Mouse (Mus musculus): ENCODE measurements around the gene Mab21l2.
A peak's percentile ranks its signal among the peaks of the same experiment; 100 is the strongest.

The Mab21l2 gene

DNA sequence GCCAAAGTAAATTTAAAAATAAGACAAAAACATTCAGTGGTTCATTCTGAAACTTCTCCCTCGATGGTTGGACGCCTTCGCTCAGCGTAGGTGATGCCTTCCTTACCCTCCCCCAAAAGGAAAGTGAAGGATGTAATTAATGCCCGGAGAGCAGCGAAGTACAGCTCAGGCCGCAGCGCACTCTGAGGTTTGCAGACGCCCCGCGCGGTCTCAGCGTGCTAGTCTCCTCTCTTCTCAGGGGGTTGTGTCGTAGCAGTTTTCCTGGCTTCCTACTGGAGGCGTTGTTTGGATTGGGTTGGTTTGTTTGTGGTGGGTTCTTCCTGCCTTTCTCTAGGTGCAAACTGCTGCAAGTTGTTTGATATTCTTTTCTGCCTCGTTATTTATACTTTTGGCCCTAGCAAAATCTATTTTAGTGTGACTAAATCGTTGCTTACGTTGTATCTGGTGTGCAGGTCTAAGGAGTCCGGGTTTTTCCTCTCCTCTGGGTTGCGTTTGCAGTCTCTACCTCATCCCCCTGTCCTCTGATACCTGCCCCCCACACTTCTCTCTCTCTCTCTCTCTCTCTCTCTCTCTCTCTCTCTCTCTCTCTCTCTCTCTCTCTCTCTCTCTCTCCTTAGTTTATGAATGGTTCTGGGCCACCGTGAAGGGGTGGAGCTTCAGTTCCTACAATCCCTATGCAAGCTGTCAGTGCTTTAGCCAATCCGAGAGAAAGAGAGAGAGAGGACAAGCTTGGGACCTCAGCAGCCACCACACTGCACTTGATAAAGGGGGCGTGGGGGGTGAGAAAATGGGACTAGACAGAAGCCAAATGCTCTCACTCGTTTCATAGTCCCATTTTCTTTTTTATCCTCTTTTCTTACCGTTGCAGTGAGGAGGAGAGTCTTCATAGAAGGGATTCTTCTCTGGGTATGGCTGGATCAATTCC lies at the start of gene Mab21l2:
Gene Mab21l2 (minus strand): TSS at position 539 of the 925 bp plus-strand sequence.
- no peak for DNase-seq (ENCODE audit: extremely low spot score, low read depth, low spot score)

DNA sequence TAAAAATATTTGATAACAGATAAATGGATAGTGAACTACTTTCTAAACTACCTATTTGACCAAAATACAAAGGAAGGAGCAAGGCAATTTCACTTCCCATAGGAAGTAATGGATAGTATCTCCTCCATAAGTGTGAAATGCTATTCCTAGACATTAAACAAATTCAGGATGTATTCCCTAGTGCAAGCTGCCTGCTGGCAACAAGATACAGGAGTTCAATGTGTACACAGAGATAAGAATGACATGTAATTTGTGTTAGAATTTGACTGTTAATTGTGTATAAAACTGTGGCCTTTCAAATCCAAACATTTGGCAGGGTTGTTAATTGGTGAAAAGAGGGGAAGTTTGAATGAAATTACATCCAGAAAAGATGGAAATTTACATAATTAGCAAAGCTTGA lies 26.9 kb upstream of the Mab21l2 start:
- no peak for DNase-seq (ENCODE audit: extremely low spot score, low read depth, low spot score)

DNA sequence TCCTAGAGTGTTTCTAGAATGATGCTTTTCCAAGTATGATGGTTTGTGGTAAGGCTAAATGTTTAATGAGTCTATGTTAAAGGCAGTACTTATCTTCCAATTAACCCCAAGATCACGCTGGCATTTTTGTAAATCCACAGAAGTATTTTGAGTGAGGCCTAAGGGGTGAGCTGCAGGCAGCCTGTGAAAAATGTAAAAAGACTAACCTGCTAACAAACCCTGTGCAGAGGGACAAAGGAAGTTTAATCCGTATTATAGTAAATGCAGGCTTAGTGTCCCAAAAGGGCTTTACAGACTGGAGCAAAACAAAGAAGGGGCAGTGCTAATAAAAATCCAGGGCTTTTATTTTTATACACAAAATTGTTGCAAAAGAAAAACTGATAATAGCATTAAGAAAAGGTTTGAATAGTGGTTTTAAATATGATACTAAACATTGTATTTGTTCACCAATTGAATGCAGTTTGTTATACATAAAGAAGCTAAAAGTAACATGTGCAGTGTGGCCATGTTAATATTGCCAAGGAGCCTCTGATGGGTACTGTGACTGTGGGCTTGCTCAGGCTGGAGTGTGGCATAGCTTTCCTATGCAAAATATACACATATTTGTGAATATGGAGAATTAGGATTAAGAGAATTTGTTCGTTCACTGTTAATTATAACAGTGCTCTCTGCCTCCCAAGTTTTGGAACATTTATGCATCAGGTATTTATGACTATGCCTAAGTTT lies 24.3 kb upstream of the Mab21l2 start:
- no peak for DNase-seq (ENCODE audit: extremely low spot score, low read depth, low spot score)

DNA sequence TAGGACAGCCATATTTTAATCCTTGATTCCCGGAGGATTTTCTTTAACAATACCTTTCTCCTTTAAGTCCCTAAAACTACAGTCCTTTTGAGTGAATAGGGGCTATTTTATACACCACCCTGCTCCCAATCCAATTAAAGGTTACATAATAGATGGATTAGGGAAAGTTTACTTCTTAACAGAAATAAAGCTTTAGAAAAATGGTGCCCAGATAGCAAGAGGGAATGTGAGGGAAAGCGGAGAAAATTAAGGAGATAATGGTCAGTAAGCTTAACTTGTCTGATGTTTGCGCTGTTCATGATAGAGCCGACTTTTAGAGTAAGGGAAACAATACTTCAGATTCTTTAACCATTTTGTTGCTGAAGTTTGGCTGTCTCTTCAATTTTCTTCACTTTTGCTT lies 23.1 kb upstream of the Mab21l2 start:
- no peak for DNase-seq (ENCODE audit: extremely low spot score, low read depth, low spot score)

DNA sequence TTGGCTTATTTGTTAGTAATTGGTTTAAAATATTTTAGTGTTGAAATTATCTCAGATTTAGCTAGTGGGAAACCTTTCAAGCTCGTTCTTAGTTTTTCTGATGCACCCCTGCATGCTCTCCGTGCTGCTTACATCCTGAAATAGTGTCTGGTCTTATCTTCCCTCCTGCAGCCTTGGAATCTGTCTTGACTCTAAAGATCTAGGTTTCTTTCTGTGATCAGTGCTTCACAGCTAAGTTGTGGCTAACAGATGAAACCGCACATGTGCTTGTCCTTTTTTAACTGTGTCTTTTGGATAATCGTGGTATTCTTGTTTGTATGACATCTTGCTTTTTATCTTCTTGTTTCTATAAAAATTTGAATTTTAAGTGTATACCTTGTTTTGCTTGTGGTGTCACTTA lies 18.9 kb upstream of the Mab21l2 start:
- no peak for DNase-seq (ENCODE audit: extremely low spot score, low read depth, low spot score)

DNA sequence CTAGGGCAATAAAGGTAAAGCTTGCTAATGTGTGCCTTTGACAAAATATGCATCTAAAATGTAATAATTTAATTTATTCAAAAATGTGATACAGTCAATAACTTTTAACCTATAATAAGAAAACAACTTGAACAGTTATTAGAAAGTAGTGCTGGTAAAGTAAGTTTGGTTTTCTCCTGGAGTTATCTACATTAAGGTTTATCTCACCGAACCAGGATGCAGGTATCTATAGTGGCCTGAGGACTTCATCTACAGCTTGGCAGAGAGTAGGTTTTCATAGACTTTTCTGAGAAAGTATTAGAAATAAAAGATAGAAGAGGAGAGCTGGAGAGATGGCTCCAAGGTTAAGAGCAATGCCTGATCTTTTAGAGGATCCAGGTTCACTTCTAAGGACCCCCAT lies 13.0 kb upstream of the Mab21l2 start:
- DNase-seq (ENCODE audit: extremely low spot score, low read depth, low spot score), result no peak

DNA sequence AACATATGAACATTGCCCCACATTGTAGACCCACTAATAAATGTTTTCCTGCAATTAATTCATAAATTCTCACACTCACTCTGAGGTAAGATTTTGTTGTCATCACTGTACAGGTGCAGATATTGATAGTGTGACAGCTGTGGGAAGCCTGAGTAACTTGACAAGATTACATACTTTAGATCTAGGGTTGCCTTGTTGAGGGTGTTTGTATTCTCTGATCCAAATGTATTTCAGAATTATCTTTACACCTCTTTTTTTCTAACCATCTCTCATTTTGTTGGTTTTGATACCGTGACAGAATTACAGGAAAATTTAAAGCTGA lies 12.6 kb upstream of the Mab21l2 start:
- DNase-seq (ENCODE audit: extremely low spot score, low read depth, low spot score), result no peak

DNA sequence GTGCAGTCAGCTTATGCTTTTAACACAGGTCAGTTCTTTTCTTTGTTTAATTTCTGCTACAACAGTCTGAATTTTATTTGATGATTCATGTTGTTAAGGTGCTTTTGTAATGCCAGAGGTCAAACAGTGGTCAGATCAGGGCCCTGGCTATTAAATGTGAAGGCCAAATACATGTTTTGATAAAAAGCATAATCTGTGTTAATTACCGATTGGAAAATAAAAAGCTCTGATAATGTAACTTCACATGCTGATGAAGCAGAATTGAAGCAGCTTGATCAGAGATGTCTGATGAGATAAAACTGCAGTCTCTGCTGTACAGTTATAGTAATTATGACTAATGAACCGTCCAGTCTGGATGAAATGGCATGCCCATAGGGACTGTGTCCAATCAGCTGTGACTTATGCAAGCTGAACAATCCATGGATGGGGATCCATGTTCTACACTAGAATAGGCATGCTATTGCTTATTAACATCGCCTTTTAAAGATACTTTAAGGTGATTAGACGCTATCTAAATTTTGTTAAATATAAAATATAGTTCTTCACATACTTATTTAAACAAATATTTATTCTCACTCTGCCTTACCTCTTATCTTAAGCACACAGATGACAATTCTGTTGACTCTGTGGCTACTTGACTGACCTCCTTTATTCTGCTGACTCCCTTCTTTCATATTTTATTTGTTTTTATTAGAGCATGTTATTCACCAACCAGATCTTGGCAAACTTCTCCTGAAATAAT lies 12.0 kb upstream of the Mab21l2 start:
- no peak for DNase-seq (ENCODE audit: extremely low spot score, low read depth, low spot score)

DNA sequence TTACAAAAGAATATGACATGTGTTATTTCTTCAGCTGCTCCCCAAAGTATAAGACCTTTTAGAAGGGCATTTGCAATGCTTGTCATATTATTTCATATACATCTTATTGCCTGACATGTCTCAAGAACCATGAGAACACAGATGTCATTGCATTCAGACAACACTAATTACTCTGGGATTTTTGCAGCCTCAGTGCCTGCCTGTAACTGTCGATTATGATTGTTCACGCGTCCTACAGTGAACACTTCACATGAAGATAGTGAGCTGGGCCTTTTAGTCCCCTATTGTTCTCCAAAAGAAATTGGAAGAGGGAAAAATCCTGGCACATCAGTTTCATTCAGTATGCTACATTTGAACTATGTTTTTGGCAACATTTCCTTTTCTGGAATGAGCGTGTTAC lies 11.2 kb upstream of the Mab21l2 start:
- DNase-seq (ENCODE audit: extremely low spot score, low read depth, low spot score), result no peak

DNA sequence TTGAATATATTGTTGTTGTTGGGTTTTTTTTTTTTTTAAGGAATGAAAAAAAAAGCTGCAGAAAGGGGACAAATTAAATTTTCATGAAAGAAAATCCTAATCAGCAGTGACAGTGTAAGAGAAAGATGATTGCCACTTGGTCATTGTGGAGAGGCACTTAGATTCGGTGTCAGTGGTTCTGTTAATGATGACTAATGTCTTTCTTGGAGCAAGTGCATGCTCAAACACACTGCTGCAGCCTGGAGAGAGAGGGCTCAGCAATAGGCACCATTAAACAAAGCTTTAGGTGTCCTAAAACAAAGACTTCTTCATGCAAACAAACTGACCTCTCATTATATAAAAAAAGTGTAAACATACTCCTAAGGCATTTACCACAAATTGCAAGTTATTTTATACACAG lies 10.5 kb upstream of the Mab21l2 start:
- no peak for DNase-seq (ENCODE audit: extremely low spot score, low read depth, low spot score)

DNA sequence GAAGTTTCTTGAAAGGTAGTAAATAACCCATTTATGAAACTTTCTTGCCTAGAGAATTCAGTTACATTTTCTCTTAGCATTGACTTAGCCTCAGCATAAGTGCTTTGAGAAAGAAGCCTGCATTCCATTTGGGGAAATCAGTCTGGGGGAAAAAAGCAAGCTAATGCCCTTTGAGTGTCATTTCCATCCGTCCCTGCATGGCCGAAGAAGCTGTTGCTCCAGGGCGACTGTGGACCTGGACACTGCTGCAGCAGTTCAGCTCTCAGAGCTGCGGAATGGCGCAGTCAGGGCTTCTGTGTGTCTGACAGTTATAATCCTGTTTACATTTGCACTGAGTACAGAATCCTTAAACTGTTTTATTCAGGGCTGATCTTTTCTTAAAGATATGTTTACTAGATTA lies 3.7 kb upstream of the Mab21l2 start:
- no peak for DNase-seq (ENCODE audit: extremely low spot score, low read depth, low spot score)

DNA sequence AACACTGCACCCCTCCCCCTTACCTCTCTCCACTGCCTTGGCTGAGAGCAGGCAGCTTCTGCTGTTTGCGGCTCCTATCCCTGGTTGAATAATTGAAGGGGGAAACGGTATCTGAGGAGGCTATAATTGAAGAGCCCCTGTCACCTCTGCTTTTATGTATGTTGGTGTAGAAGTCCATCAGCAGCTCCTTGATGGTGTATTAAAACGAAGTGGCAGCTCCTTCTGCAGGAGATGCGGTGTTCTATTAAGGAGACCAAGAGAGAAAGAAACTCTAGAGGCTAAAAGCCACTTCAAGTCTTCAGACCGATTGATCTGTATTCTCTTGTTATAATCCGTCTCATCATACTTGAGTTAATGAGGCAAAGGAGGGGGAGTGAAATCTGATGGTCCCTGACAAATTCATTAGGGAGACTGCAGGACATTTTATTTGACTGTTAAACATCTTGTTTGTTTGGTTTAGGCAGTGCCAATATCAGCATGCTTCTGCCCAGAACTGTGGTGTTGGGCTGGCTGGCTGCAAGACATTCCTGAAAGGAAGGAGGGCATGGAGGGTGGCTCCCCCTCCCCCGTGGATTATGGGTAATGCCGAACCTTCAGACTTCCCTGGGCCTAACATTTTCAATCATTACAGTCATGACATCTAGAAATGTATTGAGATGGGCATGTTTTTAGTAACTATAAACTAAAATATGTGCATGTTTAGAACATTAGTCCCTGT lies 2.7 kb upstream of the Mab21l2 start:
- DNase-seq (ENCODE audit: extremely low spot score, low read depth, low spot score), result no peak

DNA sequence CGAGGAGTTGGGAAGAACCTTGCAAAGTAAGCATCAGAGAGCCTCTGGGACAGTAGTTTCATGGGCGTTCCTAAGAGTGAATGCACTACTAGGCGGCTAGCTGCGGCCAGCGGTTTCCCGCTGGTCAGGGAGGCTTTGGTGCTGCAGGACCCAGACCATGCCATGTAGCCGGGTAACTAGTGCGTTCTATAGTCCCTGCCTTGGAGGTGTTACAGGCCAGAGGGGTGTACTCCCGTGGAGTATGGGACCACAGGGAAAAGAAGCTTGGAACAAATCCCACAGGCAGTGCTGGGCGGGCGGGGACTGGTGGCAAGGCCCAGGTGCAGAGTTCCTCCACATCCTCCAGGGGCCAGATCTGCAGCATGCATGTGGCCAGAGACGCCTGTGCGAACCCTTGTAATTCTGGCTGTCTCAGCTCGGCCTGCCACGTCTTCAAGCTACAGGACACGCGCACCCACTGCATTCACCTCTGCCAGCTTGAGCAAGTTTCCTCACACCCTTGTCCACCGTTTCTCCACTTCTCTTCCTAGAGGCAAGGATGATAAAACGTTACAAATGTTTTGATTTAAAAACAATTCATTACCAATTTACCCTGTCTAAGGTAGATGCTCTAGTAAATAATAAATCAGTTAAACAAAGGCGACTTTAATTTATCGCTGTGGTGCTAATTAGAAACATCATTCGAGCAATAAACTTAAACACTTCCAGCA lies 2.0 kb upstream of the Mab21l2 start:
- DNase-seq (ENCODE audit: extremely low spot score, low read depth, low spot score), result peak; percentile 91

DNA sequence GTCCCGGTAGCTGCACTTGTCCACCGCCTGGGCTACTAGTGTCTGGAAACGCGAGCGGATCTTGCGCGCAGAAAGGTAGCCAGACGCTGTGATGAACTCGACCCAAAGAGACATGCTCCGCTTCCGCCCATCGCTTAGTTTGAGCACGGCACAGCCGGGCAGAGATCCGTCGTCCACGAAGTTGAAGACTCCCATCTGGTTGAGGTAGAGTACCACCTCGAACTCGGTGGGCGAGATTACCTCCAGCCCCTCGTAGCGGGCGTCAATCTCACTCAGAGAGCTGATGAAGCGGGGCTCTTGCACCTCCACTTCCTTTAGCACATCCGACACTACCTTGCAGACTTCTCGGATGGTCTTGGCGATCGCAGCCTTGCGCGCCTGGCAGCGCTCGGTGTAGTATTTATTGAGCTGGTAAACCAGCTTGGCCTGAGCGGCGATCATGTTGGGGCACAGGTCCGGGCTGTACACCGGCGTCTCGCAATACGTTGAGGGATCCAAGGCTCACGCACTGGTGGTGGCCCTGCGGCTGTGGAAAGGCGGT lies 1.1 kb downstream of the Mab21l2 start:
- DNase-seq (ENCODE audit: extremely low spot score, low read depth, low spot score), result no peak

DNA sequence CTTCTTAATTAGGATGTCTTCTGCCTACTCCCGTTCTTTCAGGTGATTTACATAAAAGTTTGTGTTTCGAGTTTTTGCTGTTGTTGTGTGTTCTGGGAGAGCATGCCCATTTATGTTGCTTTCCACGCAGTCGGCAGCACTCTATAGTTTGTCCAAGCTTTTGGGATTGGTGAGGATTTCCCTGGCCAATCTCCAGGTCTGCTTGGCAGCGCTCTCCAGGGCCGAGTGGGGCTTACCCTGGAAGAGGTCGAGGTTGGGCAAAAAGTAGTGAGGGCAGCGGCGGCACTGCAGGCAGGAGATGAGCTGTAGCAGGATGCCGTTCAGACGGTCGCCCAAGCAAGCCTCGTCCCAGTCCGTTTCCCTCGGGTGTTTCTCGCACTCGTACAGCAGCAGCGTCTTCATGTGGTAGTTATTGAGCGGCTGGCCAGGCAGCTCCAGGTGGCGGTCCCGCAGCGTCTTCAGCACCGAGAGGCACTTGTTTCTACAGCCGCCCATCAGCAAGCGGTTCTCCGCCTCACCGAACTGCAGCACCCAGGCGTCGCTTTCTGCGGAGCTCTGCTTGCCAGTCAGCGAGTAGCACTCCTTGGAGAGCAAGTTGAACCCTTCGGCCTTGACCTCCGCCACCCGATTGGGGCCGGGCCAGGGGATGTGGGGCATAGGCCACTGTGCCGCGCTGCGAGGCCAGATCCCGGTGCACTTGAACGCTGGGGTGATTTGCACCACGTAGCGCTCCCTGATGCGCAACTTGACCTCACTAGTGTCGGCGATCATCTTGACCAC lies 1.8 kb downstream of the Mab21l2 start:
- no peak for DNase-seq (ENCODE audit: extremely low spot score, low read depth, low spot score)

DNA sequence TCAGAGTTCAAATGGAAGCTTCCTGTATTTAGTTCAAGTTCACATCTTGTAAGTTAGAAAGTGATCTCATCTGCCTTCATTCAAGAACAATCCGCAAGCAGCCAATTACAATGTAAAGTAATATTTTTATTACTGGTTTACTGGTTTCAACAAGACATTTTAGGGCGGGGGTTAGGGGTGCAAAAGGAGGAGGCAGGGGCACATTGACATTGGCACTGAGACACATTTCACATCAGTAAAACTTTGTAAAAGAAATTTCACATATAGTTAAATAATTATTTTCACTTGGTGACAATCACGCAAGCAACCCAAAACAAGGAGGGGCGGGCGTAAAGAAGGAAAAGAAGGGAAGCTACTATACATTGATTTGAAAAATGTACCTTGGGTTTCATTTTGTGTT lies 2.5 kb downstream of the Mab21l2 start:
- DNase-seq (ENCODE audit: extremely low spot score, low read depth, low spot score), result no peak

DNA sequence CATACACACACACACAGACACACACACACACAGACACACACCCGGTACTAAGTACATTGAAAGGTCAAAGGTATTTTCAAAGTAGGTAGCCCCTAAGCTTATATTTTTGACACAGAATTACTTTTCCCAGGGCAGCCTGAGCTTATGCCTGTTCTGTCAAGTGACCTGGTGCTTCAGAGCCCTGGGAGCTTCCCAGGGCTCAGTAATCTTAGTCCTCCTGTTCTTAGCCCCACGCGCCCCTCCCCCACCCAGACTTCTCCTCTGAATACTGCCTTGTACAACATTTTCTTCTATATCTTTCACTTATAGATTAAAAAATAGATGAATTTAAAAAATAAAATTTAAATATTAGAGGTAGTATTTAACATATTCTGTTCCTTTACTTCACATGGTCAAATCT lies 3.6 kb downstream of the Mab21l2 start:
- no peak for DNase-seq (ENCODE audit: extremely low spot score, low read depth, low spot score)

DNA sequence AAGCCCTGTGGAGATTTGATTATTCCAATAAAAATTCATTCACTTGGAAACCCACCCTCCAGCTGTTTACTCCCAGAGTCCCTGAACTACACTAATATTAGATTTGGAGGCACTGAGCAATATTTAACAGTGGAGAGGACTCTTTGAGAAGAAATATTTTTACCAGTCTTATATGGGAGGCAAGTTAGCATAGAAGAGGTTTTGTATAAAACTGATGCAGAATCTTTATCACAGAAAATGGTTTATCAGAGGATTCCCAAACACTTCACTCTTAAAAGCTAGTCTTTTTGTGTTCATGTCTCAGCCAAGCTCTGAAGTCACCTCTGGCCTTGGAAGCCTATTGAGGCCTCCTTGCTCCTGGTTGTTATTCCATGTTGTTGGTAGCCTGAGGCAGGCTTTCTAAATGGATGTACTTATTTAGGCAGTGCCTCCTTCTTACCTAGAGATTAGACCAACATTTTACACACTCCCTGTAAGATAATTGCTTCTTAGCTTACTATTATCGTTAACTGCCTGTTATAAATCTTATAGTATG lies 6.5 kb downstream of the Mab21l2 start:
- no peak for DNase-seq (ENCODE audit: extremely low spot score, low read depth, low spot score)

DNA sequence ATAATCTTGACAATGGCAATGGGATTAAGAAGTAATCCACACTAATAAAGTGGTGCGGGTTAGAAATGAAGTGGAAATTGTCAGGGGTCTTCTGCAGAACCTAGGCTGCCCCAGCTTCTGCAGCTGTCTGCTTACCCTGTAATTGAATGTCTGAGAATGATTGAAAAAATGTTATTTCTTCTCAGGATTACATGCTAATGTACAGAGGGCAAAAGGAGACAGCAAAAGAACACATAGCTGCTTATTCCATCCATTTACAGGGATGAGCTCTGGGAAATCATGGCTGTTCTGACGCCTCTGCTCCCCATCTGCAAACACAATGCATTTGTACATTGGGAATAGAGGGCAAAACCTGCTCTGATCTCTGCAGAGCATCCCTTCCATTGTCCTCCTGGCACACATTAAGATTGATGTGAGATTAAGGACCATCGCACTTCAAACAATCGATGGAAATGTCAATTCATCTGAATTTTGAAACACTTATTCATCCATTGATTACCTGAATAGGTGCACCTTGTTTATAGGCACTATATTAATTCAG lies 7.3 kb downstream of the Mab21l2 start:
- no peak for DNase-seq (ENCODE audit: extremely low spot score, low read depth, low spot score)
